Mouse (Mus musculus) erythroblast, embryonic 14.5 days (primary cell): ENCODE results near the gene Micu1.

Experiments used
- GATA1 ChIP-seq: IDR thresholded peaks from 2 replicates; pipeline ENCODE4 v1.6.1; 2012; ENCODE audit warnings: low read length, inconsistent platforms, mixed read lengths
- TAL1 ChIP-seq: IDR thresholded peaks from 3 replicates; pipeline ENCODE4 v1.6.1; 2012; ENCODE audit warnings: low read length, inconsistent platforms, mixed read lengths

DNA sequence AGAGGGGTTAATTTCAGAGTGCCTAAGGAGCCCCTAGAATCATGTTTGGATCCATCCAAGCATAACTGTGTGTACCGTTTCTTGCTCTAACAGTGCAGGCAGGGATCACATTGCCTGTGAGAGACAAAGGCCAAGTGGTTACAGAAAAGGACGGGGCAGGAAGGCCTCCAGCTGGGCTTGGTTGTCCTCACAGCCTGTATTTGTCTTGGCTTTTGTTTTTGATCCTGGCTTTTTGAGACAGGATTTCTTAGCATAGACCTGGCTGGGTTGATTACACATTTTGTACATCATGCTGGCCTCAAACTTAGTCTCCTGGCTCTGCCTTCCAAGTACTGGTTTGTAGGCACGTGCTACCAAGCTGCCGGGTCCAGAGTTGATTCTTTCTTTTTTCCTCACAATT is 93.6 kb downstream of the Micu1 start:
- TF ChIP-seq GATA1 (no peak), TAL1 (no peak)
